Mouse (Mus musculus): Measurements from ENCODE around the gene 4930595D18Rik.

Gene 4930595D18Rik

DNA sequence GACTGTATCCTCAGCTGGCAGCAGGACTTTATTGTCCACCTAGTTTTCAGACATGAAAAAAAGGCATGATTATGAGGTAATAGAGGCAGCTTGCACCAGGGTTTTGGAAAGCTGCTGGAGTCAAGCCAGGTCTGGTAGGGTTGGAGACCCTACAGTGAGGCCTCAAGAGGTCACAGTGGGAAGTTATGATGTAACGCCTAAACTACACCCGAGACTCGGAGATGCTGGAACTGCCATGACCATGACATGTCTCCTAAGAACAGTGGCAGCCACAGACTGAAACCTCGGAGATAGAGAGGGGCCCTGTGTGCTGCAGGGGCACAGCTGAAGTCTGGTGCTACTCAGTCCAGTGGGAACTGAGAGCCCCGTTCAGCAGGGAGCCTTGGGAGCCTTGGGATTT, at the start of gene 4930595D18Rik:
4930595D18Rik (minus strand) TSS at position 16 of the 400 bp plus-strand sequence.
- DNase-seq (ENCODE audit: low read depth, low spot score), result no peak

GRCm38 (mm10) chr12:111233798-111234197, 49.5 kb upstream of the 4930595D18Rik start:
- no peak for DNase-seq (ENCODE audit: low read depth, low spot score)

DNA sequence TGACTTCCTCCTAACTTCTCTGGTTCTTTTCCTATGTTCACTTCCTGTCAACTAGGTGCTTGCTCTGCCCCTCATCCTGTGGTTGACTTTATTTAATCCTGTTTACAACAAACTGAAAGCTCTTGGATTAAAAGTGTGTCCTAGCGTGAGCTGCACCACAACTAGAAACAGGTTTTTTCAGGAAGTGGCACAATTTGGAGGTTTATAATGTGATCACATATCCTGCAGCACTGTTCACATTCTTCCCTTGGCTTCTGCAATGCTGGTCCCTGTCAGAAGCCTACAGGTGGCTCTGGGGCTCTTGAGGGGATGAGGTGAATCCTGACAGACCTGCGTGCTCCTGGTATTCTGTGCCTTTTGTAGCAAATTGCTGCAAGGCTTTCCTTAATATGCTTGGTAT, 46.5 kb upstream of the 4930595D18Rik start:
- no peak for DNase-seq (ENCODE audit: low read depth, low spot score)

DNA sequence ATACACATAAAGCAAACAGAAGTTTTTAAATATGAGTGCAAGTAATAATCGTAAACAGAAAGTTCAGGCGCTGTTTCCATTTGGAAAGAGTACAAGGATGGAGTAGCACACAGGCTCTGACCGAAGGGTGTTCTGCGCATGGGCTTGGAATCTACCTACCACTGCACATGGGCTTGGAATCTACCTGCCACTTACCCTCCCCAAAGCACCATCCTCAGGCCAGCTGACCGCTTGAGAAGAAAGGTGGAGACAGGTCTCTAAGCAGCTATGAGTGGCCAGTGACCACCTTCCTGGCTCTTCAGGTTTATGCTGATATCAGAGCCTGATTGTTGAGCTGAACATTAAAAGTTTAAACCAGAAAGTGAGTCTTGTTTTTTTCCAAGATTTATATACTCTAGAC, 44.2 kb upstream of the 4930595D18Rik start:
- no peak for DNase-seq (ENCODE audit: low read depth, low spot score)

DNA sequence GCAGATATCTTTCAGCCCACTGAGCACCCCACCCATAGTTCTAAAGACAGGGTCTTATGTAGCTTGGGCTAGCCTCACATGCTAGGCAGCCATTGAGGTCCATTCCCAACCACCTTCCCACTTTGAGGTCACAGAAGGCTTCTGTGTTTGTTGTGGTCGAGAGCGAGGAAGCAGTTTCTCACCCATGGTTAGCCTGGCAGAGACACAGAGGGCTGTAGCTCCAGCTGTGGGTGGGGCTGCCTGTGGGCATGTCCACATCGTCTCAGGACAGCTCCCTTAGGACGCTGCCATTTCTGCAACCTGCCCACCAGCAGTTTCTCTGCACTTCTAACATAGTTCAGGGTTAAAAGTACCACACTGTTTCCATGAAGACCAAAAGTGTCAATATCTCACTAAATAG, 43.1 kb upstream of the 4930595D18Rik start:
- DNase-seq (ENCODE audit: low read depth, low spot score), result no peak

- DNase-seq (ENCODE audit: low read depth, low spot score), result no peak
Measured at GRCm38 (mm10) chr12:111225197-111225780, 41.0 kb upstream of the 4930595D18Rik start.

DNA sequence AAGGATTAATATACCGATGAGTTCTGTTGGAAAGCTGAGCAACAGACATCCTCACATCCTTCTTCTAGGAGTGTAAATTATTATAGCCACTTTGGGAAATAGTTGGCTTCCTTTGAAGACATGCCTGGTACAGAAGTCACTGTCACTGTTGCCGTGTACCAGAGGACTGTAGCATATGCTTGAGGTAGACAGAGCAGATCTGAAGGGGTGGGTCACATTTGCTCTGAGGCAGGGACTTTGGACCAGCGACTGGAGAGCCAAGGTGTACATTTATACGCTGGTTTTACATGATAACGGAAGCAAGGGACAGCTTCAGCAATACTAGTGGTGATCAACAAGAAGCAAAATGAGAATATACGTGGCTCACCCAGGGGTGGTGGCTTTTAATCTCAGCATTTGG, 34.6 kb upstream of the 4930595D18Rik start:
- no peak for DNase-seq (ENCODE audit: low read depth, low spot score)

GRCm38 (mm10) chr12:111211729-111212128, 27.4 kb upstream of the 4930595D18Rik start:
- DNase-seq (ENCODE audit: low read depth, low spot score), result no peak

DNA sequence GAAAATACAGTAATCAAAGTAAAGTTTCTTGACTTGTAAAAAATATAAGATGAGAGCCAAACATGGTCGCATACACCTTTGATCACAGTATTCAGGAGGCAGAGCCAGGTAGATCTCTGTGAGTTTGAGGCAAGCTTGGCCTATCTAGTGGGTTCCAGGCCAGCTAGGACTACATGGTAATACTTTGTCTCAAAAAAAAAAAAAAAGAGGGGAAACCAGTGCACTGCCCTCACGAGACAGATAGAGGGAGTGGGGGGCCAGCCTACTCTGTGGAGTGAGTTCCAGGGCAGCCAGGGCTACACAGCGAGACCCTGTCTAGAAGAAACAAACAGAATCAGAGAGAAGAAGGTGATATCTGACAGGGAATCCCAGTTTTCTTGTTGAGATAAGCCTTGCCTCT, 23.4 kb upstream of the 4930595D18Rik start:
- DNase-seq (ENCODE audit: low read depth, low spot score), result no peak

DNA sequence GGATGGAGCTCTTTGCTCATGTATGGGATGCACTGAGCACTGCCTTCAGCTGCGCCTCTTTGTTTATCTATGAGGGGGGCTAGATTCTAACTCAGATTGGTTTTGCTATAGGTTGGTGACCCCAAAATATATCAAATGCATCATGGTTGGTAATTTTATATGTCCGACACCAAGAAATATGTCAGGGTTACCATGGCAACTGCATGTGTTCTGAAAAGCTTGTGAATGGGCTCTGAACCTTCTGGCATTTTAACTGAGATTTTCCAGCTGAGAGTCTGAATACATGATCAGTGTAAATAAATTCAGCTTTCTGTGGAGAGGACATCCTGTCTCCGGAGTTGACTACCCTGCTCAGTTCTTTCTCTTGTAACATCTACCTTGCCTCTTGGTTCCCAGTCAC, 19.7 kb upstream of the 4930595D18Rik start:
- DNase-seq (ENCODE audit: low read depth, low spot score), result no peak

- DNase-seq (ENCODE audit: low read depth, low spot score), result no peak
Measured at GRCm38 (mm10) chr12:111203076-111203475, 18.8 kb upstream of the 4930595D18Rik start.

- no peak for DNase-seq (ENCODE audit: low read depth, low spot score)
Measured at GRCm38 (mm10) chr12:111196548-111196947, 12.3 kb upstream of the 4930595D18Rik start.

DNA sequence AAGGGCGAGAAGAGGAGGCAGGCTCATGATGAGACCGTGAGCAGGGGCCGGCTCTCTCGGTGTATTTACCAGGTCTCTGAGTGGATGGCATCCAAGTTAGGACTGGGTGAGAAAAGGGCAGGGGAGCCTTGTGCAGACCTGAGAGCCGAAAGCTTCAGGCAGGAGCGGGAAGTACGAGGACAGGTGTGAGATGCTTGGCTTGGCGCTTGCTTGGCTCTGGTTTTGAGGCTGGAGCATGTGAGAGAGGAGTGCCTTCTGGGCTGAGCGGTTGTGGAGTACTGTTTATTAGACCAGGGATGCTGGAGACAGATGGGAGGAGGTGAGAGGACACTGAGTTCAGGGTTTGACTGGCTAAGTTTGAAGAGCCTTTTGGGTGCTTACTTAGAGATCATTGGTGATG, 9.0 kb upstream of the 4930595D18Rik start:
- no peak for DNase-seq (ENCODE audit: low read depth, low spot score)

DNA sequence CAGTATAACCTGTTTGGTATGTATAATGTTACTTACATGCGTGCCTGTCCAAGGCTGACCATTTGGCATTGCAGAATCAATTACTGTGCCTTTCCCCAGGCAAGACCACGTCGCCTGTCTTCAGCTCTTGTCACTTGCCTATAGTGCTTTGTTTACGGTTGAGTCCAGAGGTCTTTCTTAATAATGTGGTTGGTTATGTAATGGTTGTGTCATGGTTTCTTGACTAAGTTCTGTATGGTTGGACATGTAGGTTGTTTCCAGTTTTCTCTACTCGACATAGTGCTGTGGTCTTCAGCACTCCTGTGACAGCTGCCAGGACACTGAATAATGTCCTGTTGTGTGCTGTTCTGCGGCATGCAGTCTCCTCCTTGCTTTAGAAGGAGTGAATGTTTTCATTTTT, 8.5 kb upstream of the 4930595D18Rik start:
- no peak for DNase-seq (ENCODE audit: low read depth, low spot score)

- no peak for DNase-seq (ENCODE audit: low read depth, low spot score)
Measured at GRCm38 (mm10) chr12:111190891-111191290, 6.6 kb upstream of the 4930595D18Rik start.

DNA sequence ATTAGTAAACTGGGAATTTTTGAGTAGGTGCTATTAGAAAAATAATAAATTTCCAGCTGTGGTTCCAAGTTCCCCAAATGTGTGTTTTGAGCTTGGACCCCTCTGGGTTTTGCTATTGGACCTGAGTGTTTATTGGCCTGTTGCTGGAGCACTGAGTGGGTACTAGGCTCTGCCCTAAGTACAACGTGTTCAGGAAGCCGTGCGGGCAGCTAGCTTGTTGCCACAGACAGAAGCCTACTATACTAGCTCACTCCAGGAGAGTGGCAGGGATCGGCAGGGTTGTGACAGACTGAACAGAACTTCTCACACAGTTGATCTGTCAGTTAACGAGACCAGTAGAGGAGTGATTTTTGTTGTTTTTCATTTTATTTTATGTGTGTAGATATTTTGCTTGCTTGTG, 6.1 kb upstream of the 4930595D18Rik start:
- no peak for DNase-seq (ENCODE audit: low read depth, low spot score)

- DNase-seq (ENCODE audit: low read depth, low spot score), result no peak
Measured at GRCm38 (mm10) chr12:111188295-111188694, 4.0 kb upstream of the 4930595D18Rik start.

DNA sequence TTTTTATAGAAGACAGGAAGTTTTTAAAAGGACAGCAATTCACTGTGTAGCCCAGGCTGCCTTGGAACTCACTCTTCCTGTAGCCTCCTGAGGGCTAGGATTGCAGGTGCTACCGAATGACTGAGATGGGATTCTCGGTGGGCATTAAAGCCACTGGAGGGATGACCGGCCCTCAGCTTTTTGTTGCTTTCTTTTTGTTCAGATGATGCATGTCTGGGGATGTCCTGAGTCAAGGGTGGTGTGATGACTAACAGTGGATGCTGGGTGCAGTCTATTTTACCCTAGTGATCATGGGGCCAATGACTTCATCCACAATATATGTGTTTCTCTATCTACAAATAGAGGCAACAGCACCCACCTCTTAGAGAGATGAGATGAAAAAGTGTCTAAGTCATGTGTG, 2.7 kb upstream of the 4930595D18Rik start:
- no peak for DNase-seq (ENCODE audit: low read depth, low spot score)

DNA sequence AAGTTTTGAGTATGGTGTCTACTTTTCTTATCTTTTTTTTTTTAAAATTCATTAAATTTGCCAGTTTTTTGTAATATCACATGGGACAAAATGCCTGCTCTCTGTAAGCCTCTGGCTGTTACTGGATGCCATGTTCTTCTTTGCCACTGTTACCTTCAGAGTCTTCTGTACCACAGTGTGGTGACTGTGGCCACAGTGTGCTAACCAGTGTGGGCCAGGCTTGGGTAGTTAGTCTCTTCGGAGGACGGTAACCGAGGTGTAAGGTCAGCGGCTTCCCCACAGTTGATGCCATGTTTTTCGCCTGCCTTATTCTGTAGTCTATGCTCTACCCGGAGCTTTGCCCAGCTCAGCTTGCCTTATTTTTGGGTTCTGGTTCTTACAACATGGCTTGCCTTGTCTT, 1.9 kb downstream of the 4930595D18Rik start:
- no peak for DNase-seq (ENCODE audit: low read depth, low spot score)

GRCm38 (mm10) chr12:111181848-111182247, 2.4 kb downstream of the 4930595D18Rik start:
- no peak for DNase-seq (ENCODE audit: low read depth, low spot score)

DNA sequence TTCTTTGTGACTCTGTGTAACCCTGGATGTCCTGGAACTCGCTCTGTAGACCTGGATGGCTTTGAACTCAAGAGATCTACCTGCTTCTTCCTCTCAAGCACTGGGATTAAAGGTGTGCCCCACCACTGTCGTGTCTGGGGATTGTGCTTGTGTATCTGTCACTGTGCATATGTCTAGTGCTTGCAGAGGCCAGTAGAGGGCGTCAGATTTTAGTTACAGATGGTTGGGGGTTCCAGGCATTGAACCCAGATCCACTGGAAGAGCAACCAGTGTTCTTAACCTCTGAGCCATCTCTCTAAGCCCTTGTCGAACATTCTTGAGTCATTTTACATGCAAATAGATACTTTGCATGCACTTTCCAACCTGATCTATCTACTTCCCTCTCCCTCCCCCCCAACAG, 5.5 kb downstream of the 4930595D18Rik start:
- no peak for DNase-seq (ENCODE audit: low read depth, low spot score)

- DNase-seq (ENCODE audit: low read depth, low spot score), result no peak
Measured at GRCm38 (mm10) chr12:111168891-111169290, 15.4 kb downstream of the 4930595D18Rik start.

- no peak for DNase-seq (ENCODE audit: low read depth, low spot score)
Measured at GRCm38 (mm10) chr12:111166681-111167289, 17.5 kb downstream of the 4930595D18Rik start.

Measured in c-Kit-negative CD71-positive TER-119-positive erythroid progenitor cells, embryonic 14.5 days (primary cell).